Mouse (Mus musculus) adrenal gland, postnatal 4 days (tissue): Measurements from ENCODE around the gene Ttc33. TPM values are rescaled to one million over a fixed set of nuclear protein-coding genes. Genes with fewer than 3 reads are reported as not detected.

Experiments
- DNase-seq, 2 experiments: peaks; one replicate each; pipeline ENCODE4 v3.0.0; 2021 to 2022; ENCODE audit warnings: low spot score in 2 of 2, mixed read lengths in 2 of 2
- long read RNA-seq, 2 experiments: library from polyadenylated mRNA; stranded (forward); transcript quantifications; one replicate each; pipeline ENCODE4 v2.0.0; 2021
- total RNA-seq, 2 experiments: library from RNA; stranded (reverse); gene quantifications; 2 replicates each; pipeline ENCODE4 v1.2.3; 2021

The Ttc33 gene
- 10 to 100 TPM; 47.3 to 55.2 TPM for total RNA-seq
- long read RNA-seq, experiment 1, transcript Ttc33-201 (5 exons, 1,832 nt), result major isoform, 16 of 26 reads
- long read RNA-seq, experiment 1, partial matches to known transcripts, result 2 of 26 reads
- long read RNA-seq, experiment 1, other reads (novel, unspliced or antisense), result 3 of 26 reads
- long read RNA-seq, experiment 2, transcript Ttc33-201 (5 exons, 1,832 nt), result major isoform, 19 of 38 reads
- long read RNA-seq, experiment 2, transcript Ttc33-203 (5 exons, 1,671 nt), result minor isoform, 6 of 38 reads
- long read RNA-seq, experiment 2, partial matches to known transcripts, result 10 of 38 reads
- long read RNA-seq, experiment 2, other reads (novel, unspliced or antisense), result 2 of 38 reads

DNA sequence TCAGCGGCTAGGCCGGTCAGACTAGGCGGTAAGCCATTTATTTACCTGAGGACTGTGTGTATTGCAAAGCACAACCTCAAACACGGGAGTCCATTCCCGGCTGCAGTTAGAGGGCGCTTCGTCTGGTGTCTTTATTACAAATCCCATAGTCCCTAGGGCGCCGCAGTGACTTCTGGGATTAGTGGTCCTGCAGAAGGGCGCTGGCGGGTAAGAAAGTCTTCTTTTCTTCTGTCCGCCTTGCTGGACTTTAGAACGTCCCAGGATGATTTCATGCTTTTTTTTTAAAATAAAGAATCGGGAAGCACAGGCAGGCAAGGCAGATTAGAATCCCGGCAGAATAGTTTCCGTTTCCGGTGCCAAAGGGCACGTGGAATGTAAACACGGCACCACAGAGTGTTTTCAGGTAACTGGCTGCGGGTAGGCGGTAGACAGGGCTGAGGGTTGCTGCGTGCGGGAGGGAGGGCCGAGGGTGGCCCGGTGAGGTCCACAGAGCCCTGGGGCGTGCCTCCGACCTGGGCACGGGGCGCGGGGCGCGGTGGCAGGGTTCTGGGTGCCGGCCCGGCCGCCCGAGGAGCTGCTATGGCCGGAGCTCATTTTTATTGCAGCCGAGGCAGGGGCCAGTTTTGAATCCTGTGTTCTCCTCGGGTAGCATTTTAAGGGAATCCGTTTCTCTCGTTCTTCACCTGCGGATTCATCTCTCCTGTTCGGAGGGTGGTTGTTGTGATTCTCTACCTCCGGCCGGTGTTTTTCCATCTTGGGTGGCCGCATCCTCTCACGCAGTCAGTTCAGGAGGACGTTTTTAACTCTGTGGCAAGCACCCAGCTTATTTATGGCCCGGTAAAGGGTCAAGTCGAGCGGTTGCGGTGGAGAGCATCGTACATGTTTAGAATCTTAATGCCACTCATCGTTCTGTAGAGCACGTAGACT, at the start of gene Ttc33:
Ttc33 (plus strand) TSS at position 160 of the 927 bp plus-strand sequence.
- peak; percentile 22 to 55 for DNase-seq

DNA sequence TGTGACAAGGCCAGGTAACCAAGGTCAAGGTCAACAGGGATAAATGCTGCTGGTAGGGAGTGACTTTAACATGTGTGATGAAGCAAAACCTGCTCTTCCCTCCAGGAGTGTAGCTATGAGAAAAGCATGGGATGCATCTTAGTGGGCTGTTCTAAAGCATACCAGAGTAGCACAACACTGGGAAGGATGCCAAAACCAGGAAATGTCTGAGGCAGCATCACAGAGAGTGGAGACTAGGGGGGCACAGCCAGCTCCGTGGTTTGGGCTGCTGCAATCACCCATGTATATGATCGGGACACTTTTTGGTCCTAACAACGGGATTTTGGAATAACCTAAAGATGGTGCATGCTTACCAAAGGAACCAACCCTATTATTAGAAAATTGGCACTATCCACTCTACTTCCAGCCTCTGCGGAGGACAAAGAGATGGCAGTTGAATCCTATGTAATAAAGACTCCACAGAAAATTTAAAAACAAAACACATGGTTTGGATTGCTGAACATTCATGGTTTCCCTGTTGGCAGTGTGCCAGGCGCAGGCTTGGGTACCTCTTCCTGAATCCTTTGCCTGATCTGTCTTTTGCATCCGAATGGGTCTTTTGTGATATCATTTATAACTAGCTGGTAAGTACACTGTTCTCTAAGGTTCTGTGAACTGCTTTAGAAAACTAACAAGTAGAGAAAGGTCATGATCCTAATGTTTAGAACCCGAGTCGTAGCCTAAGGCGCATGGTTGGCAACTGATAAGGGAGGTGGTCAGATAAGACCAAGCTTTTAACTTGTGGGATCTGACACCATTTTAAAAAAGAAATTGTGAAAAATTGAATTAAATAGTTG, 47.1 kb upstream of the Ttc33 start:
- no peak for DNase-seq

DNA sequence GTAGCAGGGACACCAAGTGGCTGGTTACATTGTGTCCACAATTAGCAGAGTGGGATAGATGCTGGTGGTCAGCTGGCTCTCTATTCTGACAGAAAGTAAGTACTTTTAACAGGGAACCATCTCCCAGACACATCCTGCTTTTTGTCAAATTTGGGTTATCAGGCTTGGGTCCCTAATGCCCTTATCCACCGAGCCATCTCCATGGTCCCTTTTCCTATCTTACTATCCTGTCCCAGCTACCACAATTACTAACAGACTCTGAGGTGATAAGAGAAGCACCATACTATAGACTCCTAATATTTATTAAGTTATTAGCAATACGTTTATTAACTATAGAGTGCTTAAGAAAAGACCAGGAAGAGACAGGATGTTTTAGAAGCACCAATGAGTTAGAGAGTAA, 46.0 kb upstream of the Ttc33 start:
- no peak for DNase-seq

DNA sequence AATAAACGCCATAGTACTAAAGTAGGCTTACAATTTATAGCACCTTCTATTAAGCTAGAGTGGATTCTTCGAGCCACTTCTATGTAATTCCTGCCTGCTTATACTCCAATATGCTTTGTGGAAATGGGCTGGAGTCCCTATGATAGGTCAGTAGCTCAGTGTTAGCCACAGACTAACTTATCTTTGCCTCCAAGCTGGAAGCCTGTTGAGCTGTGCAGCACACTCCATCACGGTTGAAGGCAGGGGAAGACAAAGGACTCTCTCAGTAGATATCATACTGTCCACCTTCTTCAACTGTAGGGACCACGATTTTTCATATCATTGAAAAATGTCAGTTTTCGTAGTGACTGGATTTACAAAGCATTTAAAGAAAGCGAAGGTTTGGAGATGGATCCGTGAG, 45.5 kb upstream of the Ttc33 start:
- DNase-seq, result no peak

DNA sequence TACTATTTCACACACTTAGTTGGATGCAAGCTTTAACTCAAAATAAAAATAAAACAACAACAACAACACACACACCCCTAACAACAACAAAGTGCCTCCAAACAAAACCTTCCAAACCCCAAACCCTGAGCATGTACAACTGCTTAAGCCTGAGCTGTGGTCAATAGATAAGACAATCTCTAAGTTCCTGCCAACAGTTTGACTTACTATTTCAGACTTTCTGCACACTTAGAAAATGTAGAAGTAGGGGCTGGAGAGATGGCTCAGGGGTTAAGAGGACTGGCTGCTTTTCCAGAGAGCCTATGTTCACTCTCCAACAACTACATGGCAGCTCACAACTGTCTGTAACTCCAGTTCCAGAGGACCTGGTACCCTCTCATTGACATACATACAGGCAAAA, 45.0 kb upstream of the Ttc33 start:
- DNase-seq, result no peak

DNA sequence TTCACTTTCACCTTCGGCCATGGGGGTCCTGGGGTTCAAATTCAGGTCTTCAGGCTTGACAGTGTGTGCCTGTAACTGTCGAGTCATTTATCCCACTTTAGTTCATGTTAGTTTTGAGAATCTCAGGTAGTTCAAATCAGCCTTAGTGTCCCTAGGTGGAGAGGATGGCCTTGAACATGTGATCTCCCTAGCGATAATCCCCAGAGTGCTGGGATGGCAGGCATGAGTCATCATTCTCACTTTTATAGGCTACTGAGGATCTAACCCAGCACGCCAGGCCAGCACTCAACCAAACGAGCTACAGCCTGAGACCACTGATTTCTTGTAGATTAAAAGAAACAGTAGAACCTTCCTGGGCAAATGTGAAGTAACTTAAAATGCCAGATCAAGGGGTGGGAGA, 43.3 kb upstream of the Ttc33 start:
- no peak for DNase-seq

DNA sequence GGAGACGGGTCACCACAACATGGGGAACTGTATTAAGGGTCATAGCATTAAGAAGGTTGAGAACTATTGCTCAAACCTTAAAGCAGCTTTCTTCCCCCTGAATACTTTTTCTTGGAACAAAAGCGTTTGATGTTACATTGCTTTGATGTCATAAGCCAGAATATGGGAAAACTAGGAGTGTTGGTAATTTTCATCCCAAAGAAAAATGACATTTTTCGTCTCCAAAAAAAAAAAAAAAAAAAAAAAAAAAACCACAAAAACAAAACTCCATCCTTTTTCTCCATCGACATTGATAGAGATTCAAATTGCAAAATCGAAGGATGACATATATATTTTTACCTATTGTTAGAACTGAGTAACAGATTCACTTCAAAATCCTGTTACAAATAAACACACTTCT, 42.6 kb upstream of the Ttc33 start:
- no peak for DNase-seq

DNA sequence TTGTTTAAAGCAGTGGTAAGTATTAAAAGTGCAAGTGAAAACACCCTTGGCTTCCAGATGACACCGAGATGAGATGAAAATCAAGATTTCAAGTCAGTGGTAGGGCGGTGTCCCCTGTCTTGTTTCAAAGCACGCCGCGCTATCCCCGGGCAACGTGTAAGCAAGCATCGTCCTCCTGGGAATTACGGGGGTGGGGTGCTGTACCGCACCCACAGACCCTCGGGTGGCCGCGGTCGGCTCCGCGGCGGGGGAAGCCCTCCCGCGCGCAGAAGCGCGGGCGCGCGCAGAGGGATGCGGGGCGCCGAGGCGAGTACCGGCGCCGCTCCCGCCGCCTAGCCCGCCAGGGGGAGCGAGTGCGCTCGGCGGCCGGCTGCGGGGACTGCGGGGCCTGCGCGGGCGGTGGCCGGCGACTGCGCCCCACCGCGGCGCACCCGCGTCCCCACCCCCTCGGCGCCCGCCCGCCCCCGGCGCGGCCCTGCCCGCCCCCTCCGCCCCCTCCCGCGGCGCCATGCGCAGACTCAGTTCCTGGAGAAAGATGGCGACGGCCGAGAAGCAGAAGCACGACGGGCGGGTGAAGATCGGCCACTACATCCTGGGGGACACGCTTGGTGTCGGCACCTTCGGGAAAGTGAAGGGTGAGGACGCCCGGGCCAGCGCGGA, 41.8 kb upstream of the Ttc33 start, which contains the start of gene Prkaa1:
Prkaa1 (plus strand) TSS at position 501 of the 660 bp plus-strand sequence.
- peak; percentile 10 to 48 for DNase-seq

DNA sequence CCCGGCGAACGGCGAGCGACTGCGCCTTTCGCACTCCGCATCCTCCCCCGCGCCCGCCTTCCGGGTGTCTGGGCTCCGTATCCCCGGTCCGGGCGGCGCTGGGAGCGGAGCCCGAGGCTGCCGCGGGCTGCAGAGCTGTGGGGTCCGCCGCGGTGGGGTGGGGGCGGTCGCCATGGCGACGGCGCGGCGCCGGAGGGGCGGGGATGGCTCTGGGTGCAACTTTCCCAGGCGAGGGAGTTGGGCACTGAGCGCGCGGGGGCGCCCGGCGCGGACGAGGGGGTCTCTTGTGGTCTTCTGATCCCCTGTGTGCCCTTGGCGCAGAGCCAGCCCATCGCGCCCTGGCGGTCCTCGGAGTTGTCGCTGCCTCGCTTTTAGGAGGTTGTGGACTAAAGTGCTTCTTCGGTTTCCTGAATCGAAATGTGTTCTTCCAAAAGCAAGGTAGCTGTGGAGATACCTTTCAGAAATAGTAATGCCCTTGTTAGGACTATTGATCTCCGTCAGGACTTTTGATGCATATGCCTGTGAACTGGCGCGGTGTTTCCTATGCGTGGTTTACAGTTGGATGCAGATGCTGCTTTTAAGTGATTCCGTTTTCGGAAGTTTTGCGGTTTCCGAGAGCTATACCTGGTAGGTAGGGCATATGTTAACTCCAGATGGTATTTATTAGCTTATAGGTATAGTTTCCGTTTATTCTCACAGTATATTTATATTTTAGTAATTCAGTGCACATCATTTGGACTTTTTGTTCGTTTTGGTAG, 41.1 kb upstream of the Ttc33 start:
- DNase-seq, result peak in 1 of 2 experiments; percentile 67

DNA sequence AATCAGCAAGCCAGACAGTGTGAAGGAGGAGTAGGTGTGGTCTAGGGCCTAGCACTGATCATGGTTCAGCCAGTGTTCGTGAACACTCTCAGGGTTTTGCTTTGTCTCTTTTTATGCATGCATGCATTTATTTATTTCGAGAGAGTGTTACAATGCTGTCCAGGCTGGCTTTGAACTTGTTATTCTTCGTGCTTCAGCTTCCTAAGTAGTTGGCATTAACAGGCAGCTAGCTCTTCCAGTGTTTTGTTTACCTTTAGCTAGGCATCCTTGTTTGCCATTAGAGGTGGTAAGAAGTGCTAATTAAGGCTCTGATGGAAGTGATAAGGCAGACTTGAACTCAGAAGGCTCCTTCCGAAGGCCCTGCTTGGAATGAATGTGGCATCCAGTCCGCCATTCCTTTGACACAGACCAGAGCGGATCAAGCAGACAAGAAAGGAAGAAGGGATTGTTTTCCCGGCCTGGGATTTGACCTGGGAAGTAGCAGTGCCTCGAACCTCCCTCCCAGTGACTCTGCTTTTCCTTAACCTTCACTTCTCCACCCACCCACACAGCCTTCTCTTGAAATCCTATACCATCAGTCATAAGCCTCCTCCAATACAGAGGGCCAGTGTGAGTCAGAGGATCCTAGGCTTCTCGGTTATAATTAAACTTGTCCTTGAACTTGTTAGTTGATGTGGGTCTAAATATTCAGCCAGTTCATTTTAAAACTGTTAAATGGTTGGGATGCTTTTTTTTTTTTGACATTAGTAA, 40.0 kb upstream of the Ttc33 start:
- no peak for DNase-seq

DNA sequence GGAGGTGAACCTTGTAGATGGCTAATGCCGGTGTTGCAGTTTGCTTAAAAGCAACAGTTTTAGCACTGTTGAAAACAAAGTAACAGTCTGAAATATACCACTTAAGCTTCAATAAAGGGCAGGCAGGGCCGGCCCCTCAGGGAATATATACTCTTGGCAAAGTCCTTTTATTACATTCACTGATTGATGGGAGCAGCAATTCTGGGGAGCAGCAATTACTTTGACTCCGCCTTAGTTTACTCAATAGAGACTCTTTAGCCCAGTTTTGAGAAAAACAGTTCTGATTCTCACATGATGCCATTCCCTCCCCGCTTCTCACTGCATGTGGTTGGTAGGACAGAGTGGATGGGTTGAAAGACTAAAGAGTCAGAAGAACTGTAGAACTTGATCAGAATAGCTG, 36.1 kb upstream of the Ttc33 start:
- no peak for DNase-seq

DNA sequence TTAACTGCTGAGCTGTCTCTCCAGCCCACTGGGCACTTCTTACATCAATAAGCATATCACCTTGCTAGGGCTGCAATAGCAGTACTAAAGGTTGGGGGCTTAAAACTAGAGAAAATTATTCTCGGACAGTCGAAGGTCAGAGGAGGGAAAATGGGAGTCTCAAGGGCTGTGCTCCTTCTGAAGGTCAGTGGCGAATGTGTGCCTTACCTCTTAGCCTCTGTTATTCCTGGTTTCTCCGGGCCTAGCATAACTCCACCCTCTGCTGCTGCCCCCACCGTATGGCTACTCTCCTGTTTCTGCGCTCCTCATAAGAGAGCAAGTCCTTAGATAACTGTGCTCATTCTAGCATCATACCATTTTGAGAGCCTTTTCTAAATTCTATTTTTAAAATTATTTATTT, 33.2 kb upstream of the Ttc33 start:
- no peak for DNase-seq

DNA sequence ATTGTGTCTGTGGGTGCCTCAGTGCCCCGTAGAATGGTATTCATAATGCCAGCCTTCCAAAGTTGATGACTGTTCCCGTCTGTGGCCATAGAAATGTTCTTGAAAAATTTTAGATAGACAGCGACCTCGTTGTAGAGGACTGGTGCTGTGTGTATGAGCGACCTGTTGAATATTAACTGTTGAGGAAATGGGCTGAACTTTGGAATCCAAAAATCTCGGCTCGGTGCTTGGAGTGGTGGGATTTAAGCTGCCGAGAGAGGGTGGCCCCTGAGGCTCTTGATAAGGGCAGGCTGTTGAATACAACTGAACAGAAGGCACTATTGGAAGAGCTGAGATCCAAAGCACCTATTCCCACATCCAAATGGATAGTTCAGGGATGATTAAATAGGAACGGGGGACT, 30.7 kb upstream of the Ttc33 start:
- DNase-seq, result no peak

DNA sequence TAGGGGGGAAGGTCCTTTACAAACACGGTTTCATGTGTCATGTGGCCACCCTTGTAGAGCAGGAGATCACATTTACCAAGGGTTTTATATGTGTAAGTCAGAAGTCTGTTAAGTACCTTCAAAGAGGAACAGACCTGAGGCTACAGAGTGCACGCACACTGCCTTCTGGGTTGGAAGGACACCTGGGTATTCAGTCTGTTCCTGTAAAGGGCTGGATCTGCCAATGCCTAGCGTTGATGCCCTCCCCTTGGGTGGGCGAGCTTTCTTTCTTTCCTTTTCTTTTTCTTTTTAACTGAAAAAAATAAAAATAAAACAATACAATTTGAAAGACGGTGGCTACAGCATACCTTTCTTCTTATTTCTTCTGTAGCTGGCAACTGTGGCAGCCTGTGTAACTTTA, 30.2 kb upstream of the Ttc33 start:
- no peak for DNase-seq

DNA sequence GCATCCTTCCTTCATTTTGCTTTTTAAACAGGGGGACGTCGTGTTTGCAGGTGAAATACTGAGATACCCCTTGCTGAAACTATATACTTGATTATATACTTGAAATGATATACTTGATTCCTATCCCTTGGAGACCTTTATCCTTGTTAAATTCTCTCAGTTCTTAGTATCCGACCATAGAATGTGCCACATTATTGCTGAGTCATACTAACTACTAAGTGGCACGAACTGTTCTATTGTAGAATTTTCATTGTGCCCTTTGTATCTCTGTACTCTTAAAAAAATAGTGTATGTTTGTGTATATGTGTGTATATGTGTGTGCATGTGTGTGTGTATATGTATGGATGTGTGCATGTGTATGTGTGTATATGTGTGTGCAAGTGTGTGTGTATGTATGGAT, 29.0 kb upstream of the Ttc33 start:
- no peak for DNase-seq

DNA sequence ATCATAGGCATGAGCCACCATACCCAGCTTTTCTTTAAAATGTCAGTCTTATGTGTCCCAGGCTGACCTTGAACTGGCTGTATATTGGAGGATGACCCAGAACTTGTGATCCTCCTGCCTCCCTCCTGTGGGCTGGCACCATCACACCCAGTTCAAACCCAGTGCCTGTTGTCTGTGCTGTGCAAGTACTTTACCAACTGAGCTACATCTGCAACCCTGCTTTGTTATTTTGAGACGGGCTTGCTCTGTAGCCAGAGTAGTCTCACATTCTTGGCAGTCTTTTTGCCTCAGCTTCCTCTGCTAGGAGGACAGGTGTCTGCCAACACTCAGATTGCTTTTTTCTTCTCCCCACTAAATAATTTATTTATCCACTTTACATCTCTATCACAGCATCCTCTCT, 27.9 kb upstream of the Ttc33 start:
- no peak for DNase-seq

DNA sequence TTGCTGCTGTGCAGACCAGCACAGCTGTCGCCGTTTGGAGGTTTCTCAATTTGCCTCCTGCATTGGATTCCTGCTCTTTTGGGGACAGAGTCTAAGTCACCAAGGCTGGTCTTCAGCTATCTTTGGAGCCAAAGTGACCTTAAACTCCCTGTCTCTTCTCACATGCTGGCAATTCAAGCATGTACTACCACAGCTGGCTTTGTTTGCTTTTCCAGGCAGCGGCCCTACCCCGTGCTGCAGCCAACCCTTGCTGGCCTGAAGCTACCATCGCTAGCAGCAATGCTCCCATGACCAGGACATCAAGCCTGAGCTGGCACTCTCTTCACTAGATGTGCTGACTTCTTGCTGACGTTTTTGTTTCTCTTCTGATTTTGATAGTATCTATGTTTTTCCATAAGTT, 26.5 kb upstream of the Ttc33 start:
- DNase-seq, result no peak

DNA sequence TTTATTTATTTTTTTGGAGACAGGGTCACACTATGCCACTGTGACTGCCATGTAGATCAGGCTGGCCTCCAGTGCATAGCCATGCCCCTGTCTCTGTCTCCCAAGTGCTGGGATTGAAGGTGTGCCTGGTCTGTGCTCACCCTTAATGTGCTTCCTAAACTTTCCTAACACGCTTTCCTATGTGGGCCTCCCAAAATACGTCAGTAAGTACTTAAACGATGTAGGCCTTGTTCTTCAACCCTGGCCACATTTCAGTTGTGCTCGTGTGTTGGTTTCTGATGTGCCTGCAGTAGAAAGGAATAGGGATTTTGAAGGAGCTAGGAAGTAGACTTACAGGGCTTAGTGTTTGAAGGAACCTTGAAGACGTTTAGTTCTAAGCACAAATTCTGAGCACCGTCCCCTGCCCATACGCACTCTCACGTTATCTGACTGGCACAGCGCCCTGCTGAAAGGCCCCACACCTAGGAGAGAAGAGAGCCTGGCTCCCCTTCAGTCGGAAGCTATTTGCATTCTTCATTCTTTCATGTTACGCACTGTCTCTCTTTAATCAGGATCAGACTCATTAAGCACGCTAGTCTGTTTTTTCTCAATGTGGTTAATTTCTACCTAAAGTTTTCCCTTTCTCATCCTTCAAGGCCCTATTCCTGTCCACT, 20.1 kb upstream of the Ttc33 start:
- DNase-seq, result no peak
